Mouse (Mus musculus) B cell, adult 2 months (primary cell): ENCODE results near the gene Trat1.

Experiments
- DNase-seq, 2 experiments: peaks; one replicate each; pipeline ENCODE4 v3.0.0; 2022

The Trat1 gene

GRCm38 (mm10) chr16:48716343-48716742, 55.5 kb downstream of the Trat1 start:
- DNase-seq: no peak

GRCm38 (mm10) chr16:48701896-48702295, 69.9 kb downstream of the Trat1 start:
- no peak for DNase-seq
